Mouse (Mus musculus) intestine, postnatal 0 days (tissue): Measurements from ENCODE around the gene Sptb. TPM values are rescaled to one million over a fixed set of nuclear protein-coding genes. Genes with fewer than 3 reads are reported as not detected.

Source experiments
- ATAC-seq: fragments of 200-750 bp; cut with Nextera tagmentation; 2 replicates; pipeline ENCODE4 v1.8.0; 2017; ENCODE audit warnings: mild to moderate bottlenecking, moderate TSS enrichment, moderate library complexity
- H3K27ac ChIP-seq: fragments of 300-500 bp; sonication (generic); 2 replicates; pipeline ENCODE4 v1.5.1; 2014; ENCODE audit warnings: mild to moderate bottlenecking, low read depth, low read length, moderate library complexity
- H3K27me3 ChIP-seq: fragments of 300-500 bp; sonication (generic); replicated peaks from 2 replicates; pipeline ENCODE4 v1.6.1; 2014; ENCODE audit warnings: low read length, mixed read lengths; ENCODE audit not compliant: control insufficient read depth, insufficient read depth
- H3K36me3 ChIP-seq: fragments of 300-500 bp; sonication (generic); 2 replicates; pipeline ENCODE4 v1.6.1; 2014; ENCODE audit warnings: mild to moderate bottlenecking, moderate library complexity; ENCODE audit not compliant: control insufficient read depth, insufficient read depth
- H3K4me1 ChIP-seq: fragments of 300-500 bp; sonication (generic); replicated peaks from 2 replicates; pipeline ENCODE4 v1.6.1; 2014; ENCODE audit warnings: antibody characterized with exemption, low read length, mixed read lengths; ENCODE audit not compliant: control insufficient read depth, insufficient read depth
- H3K4me2 ChIP-seq: fragments of 300-500 bp; sonication (generic); replicated peaks from 2 replicates; pipeline ENCODE4 v1.6.1; 2014; ENCODE audit warnings: low read depth, mild to moderate bottlenecking, moderate library complexity
- H3K4me3 ChIP-seq: fragments of 300-500 bp; sonication (generic); 2 replicates; pipeline ENCODE4 v1.5.1; 2014; ENCODE audit warnings: low read depth, low read length
- H3K9ac ChIP-seq: fragments of 300-500 bp; sonication (generic); 2 replicates; pipeline ENCODE4 v1.6.1; 2014; ENCODE audit warnings: mild to moderate bottlenecking, low read depth, low read length
- H3K9me3 ChIP-seq: fragments of 300-500 bp; sonication (generic); 2 replicates; pipeline ENCODE4 v1.6.1; 2016; ENCODE audit warnings: mixed run types; ENCODE audit not compliant: control insufficient read depth
- CTCF ChIP-seq: sonication (generic); IDR thresholded peaks from 2 replicates; pipeline ENCODE4 v1.5.1; 2016; ENCODE audit warnings: low read depth, mild to moderate bottlenecking, control low read depth, antibody characterized with exemption, moderate library complexity
- WGBS: fragments of 180-500 bp; shearing (Covaris S2); extraction: QIAGEN DNeasy Blood & Tissue Kit; methylation state at CpG from one replicate; pipeline ENCODE4 v1.1.7; 2014; 5-methylcytosine and 5-hydroxymethylcytosine counted together
- polyA plus RNA-seq: library from polyadenylated mRNA; unstranded; fragments of >200 nt; fragmentation: Nextera tagmentation; extraction: Ambion mirVana; gene quantifications from 2 replicates; pipeline ENCODE4 v1.2.1, GENCODE M21; 2015

Sptb gene
- polyA plus RNA-seq, 1 experiment from 2014 or later, result 0.35 TPM

DNA sequence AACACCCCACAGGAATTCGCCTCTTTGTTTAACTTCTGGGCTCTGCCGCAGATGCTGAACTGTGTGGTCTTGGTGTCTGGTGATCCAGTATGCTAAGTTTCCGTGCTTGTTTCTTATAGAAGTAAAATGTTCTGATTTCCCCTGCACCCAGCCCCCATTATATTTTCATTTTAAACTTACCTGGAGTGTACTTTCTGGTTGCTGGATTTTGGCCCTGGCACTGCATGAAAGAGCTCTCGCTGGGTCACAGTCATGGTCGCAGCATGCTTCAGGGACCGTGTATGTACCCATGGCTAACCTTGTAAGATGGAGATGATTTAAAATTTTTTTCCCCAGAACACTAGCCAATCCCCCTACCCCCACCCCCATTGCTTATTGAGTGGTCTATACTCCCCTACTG, 168.5 kb downstream of the Sptb start:
- 69% methylated on average over 6 of the region's 6 CpGs for WGBS
- H3K27ac ChIP-seq, result no peak overlapping the region
- no peaks in the 10 kb centered on the region; the same call in 1 of the 2 replicates for H3K36me3 ChIP-seq
- peaks cover 9% of the 10 kb centered on the region for H3K4me1 ChIP-seq
- ATAC-seq, result no peak
- H3K9me3 ChIP-seq, result no peaks in the 10 kb centered on the region
- TF ChIP-seq CTCF, result no peak
- H3K9ac ChIP-seq, result no peak overlapping the region
- H3K4me3 ChIP-seq, result no peak overlapping the region
- no peaks in the 10 kb centered on the region for H3K27me3 ChIP-seq
- H3K4me2 ChIP-seq, result 0 out of 2 replicates have a peak overlapping the region, but pooled peaks have one; percentile 18

DNA sequence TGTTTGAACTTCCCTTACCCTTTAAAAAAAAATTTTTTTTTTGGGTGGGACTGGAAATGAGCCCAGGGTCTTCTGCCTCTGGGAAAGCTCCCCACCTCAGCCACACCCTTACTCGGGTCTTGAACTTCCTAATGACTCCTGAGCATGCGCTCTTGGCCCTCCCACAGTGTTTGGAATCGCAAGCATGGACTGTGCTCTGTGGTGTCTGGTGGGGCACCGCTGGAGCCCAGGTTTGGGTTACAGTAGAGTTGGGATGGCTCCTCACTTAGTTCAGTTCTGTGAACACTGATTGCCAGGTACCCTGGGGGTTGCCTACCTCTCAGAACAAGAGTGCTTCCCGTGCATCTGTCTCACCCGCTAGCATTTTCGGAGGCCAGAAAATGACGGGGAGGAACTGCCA, 168.9 kb downstream of the Sptb start:
- ATAC-seq, result no peak
- Histone ChIP-seq H3K9ac (no peak overlapping the region), H3K9me3 (no peaks in the 10 kb centered on the region), H3K4me3 (no peak overlapping the region), H3K4me1 (peaks cover 13% of the 10 kb centered on the region), H3K4me2 (0 out of 2 replicates have a peak overlapping the region, but pooled peaks have one; percentile 18), H3K27me3 (no peaks in the 10 kb centered on the region), H3K27ac (no peak overlapping the region), H3K36me3 (no peaks in the 10 kb centered on the region; the same call in 1 of the 2 replicates)
- 25% methylated on average over 8 of the region's 8 CpGs for WGBS
- TF ChIP-seq CTCF, result no peak

- peak overlapping the region; percentile 28; the same call in 1 of the 2 replicates for H3K27ac ChIP-seq
- 42% methylated on average over 10 of the region's 10 CpGs for WGBS
Measured at GRCm38 (mm10) chr12:76540701-76541221, 169.6 kb downstream of the Sptb start.

DNA sequence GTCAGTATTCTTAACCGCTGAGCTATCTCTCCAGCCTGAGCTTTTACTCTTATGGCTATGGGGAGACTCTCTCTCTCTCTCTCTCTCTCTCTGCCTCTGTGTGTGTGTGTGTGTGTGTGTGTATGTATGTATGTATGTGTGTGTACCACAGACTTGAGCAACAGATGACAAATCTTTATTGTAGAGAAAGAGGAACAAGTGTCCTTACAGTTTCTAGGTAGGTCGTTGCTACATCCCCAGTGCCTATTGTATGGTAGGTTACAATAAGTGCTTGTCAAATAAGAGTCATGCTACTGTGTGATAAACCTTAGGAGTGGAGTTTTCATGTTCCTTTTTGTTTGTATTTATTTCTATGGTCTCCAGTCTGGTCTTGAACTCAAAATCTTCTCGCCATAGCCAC, 170.2 kb downstream of the Sptb start:
- no peak for TF ChIP-seq CTCF
- no peak overlapping the region for H3K4me2 ChIP-seq
- peaks cover 10% of the 10 kb centered on the region for H3K4me1 ChIP-seq
- 0 out of 2 replicates have a peak overlapping the region, but pooled peaks have one; percentile 28 for H3K27ac ChIP-seq
- no peak overlapping the region for H3K4me3 ChIP-seq
- no peaks in the 10 kb centered on the region for H3K27me3 ChIP-seq
- H3K9me3 ChIP-seq, result no peaks in the 10 kb centered on the region
- H3K9ac ChIP-seq, result no peak overlapping the region
- ATAC-seq, result no peak
- WGBS, result 79% methylated on average over 3 of the region's 3 CpGs
- H3K36me3 ChIP-seq, result no peaks in the 10 kb centered on the region; the same call in 1 of the 2 replicates

More at GRCm38 (mm10) chr12:76540701-76541221, 169.6 kb downstream of the Sptb start:
- Histone ChIP-seq H3K9ac (no peak overlapping the region), H3K4me1 (peaks cover 12% of the 10 kb centered on the region), H3K9me3 (no peaks in the 10 kb centered on the region), H3K4me2 (no peak overlapping the region), H3K4me3 (no peak overlapping the region), H3K27me3 (no peaks in the 10 kb centered on the region), H3K36me3 (no peaks in the 10 kb centered on the region; the same call in 1 of the 2 replicates)
- no peak for ATAC-seq
- TF ChIP-seq CTCF, result no peak

- peak overlapping the region; percentile 46 for H3K27ac ChIP-seq
- no peak for TF ChIP-seq CTCF
- H3K27me3 ChIP-seq, result no peaks in the 10 kb centered on the region
- 48% methylated on average over 8 of the region's 8 CpGs for WGBS
- H3K4me2 ChIP-seq, result 0 out of 2 replicates have a peak overlapping the region, but pooled peaks have one; percentile 18
- H3K36me3 ChIP-seq, result no peaks in the 10 kb centered on the region; the same call in 1 of the 2 replicates
- H3K4me3 ChIP-seq, result no peak overlapping the region
- H3K9ac ChIP-seq, result no peak overlapping the region
- no peaks in the 10 kb centered on the region for H3K9me3 ChIP-seq
- no peak; the same call in 1 of the 2 replicates for ATAC-seq
- H3K4me1 ChIP-seq, result peaks cover 10% of the 10 kb centered on the region
Measured at GRCm38 (mm10) chr12:76537434-76537833, 172.9 kb downstream of the Sptb start.

GRCm38 (mm10) chr12:76536591-76537153, 173.7 kb downstream of the Sptb start:
- H3K36me3 ChIP-seq, result no peaks in the 10 kb centered on the region; the same call in 1 of the 2 replicates
- H3K4me1 ChIP-seq, result peaks cover 10% of the 10 kb centered on the region
- peak overlapping the region; percentile 80 for H3K4me2 ChIP-seq
- no peaks in the 10 kb centered on the region for H3K9me3 ChIP-seq
- WGBS, result 75% methylated on average over 8 of the region's 8 CpGs
- no peak for TF ChIP-seq CTCF
- H3K27me3 ChIP-seq, result no peaks in the 10 kb centered on the region
- H3K9ac ChIP-seq, result 0 out of 2 replicates have a peak overlapping the region, but pooled peaks have one; percentile 13
- peak overlapping the region; percentile 46; the same call in 1 of the 2 replicates for H3K27ac ChIP-seq
- no peak for ATAC-seq
- no peak overlapping the region for H3K4me3 ChIP-seq
